Mouse (Mus musculus) G1E (cell line): Measurements from ENCODE around the gene Olfr988. TPM values are rescaled to one million over a fixed set of nuclear protein-coding genes. Genes with fewer than 3 reads are reported as not detected.
"Not testable (repeated sequence)": the region's sequence is repeated elsewhere in the genome, so short reads cannot be mapped to it uniquely, and the experiment has no call there.

Source experiments
- ATAC-seq: 2 replicates; pipeline ENCODE4 v1.8.0; 2016; ENCODE audit warnings: mild to moderate bottlenecking; ENCODE audit not compliant: insufficient number of reproducible peaks, poor library complexity, low FRiP score, severe bottlenecking; ENCODE audit errors: extremely low read depth
- DNase-seq: peaks from one replicate; pipeline ENCODE4 v3.0.0; 2012; ENCODE audit warnings: low spot score
- H3K27me3 ChIP-seq: 2 replicates; pipeline ENCODE4 v1.6.1; 2012; ENCODE audit warnings: mild to moderate bottlenecking, low read length, inconsistent platforms; ENCODE audit not compliant: insufficient read depth
- H3K36me3 ChIP-seq: replicated peaks from 2 replicates; pipeline ENCODE3; 2012; ENCODE audit warnings: mild to moderate bottlenecking, inconsistent platforms
- H3K4me1 ChIP-seq: 2 replicates; pipeline ENCODE4 v1.6.1; 2012; ENCODE audit warnings: low read depth, low read length, inconsistent platforms, mixed read lengths; ENCODE audit not compliant: insufficient read depth
- H3K4me3 ChIP-seq: 2 replicates; pipeline ENCODE4 v1.5.1; 2012; ENCODE audit warnings: low read depth, mild to moderate bottlenecking, inconsistent platforms, low read length, moderate library complexity, mixed read lengths
- H3K9me3 ChIP-seq: replicated peaks from 2 replicates; pipeline ENCODE4 v1.6.1; 2012; ENCODE audit warnings: inconsistent platforms
- CTCF ChIP-seq: IDR thresholded peaks from 2 replicates; pipeline ENCODE4 v1.5.1; 2012; ENCODE audit warnings: low read depth, low read length, inconsistent platforms, mixed read lengths
- GATA1 ChIP-seq: IDR thresholded peaks from 2 replicates; pipeline ENCODE4 v1.6.1; 2012; ENCODE audit warnings: borderline replicate concordance, low read length, inconsistent platforms, mixed read lengths
- GATA2 ChIP-seq: IDR thresholded peaks from 2 replicates; pipeline ENCODE4 v1.6.1; 2012; ENCODE audit warnings: low read depth, low read length, inconsistent platforms, borderline replicate concordance
- POLR2AphosphoS5 ChIP-seq: IDR thresholded peaks from 2 replicates; pipeline ENCODE4 v1.6.1; 2012; ENCODE audit warnings: low read depth, low read length, inconsistent platforms; ENCODE audit not compliant: insufficient replicate concordance
- TAL1 ChIP-seq: conservative IDR thresholded peaks from 2 replicates; pipeline ENCODE4 v1.6.1; 2012; ENCODE audit warnings: low read depth, low read length, inconsistent platforms, mixed read lengths
- polyA plus RNA-seq: library from polyadenylated mRNA; stranded (reverse); fragments of >175 nt; gene quantifications from 2 replicates; pipeline ENCODE4 v1.2.3, GENCODE M21; 2012
- total RNA-seq, 2 experiments: library from RNA; stranded (forward) in 1 of 2; stranded (reverse) in 1 of 2; fragments of 200-1000 nt in 1 of 2; fragments of >200 nt in 1 of 2; fragmentation: Nextera tagmentation in 1 of 2; gene quantifications; 2 replicates each; pipeline ENCODE4 v1.2.3; 2014 to 2017

The Olfr988 gene
- total RNA-seq (2014; fragmentation: Nextera tagmentation) = not detected in 2 replicates
- total RNA-seq (2017) = 0.76 TPM in 1 of 2 replicates, not detected in the other
- polyA plus RNA-seq = not detected in 2 replicates

DNA sequence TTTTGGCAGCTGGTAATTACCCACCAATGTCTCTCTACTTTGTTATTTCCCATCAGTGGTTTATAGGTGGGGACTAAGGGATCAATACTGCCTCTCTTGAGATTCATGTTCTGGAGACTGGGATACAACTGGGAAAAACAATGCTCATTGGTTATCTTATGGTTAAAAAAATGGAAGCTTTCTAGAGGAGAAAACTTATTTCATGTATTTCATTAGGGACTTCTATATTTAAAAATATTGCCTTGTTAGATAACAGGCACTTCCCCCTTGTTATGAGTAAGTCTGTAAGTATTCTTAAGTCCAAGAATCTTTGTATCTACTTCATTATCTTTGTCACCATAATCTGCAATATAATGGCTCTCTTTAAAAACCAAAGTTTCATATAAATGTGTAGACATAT, at the start of gene Olfr988:
Gene Olfr988, minus strand, starts transcription at position 101 of the 400 bp plus-strand sequence.
- ATAC-seq, H3K36me3 ChIP-seq, H3K9me3 ChIP-seq, H3K4me1 ChIP-seq, H3K4me3 ChIP-seq, DNase-seq, H3K27me3 ChIP-seq: not testable (repeated sequence)

DNA sequence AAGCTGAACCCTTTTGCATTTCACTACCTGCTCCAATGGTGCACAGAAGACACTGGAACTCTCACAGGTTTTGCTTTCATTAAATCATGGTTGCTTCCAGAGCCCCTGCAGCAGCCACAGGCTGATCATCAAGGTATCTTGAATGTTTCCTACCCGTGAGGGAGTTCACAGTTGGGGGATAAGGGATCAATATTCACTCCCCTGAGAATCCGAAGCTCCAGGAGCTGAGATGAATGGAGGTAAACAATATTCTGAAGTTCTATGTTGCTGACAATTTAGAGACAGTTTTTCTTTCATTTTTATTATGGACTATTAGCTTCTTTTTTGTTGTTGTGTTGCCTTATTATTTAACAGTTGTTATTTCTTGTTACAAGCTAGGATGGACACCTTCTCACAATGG, 46.3 kb upstream of the Olfr988 start, which contains the start of gene Olfr992:
Gene Olfr992, minus strand, starts transcription at position 101 of the 400 bp plus-strand sequence.
- DNase-seq (no peak), ATAC-seq (no peak)
- Histone ChIP-seq H3K4me1 (no peaks in the 10 kb centered on the region), H3K4me3 (no peak within 1 kb of the TSS), H3K27me3 (no peaks in the 10 kb centered on the region), H3K9me3 (no peaks in the 10 kb centered on the region), H3K36me3 (no peaks in the 10 kb centered on the region)
- TF ChIP-seq GATA2 (no peak), POLR2AphosphoS5 (no peak), GATA1 (no peak), TAL1 (no peak)

DNA sequence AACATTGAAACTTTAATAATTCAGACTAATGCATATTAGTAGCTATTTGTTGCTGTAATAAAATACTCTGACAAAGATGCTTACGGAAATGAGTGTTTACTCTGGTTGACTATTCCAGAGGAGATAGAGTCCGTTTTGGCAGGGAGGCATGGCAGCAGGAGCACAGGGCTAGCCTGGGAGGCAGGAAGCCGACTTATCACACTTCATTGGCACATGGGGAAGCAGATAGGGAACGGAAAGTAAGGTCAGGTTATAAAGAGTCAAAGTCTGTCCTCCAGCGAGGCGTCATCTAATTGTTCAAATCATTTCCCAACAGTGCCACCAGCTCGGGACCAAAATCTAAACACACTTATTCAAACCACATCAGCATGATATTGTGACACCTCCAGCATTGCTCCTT, 23.1 kb downstream of the Olfr988 start:
- H3K36me3 ChIP-seq = no peaks in the 10 kb centered on the region
- no peaks in the 10 kb centered on the region for H3K4me1 ChIP-seq
- no peak overlapping the region for H3K4me3 ChIP-seq
- H3K9me3 ChIP-seq = no peaks in the 10 kb centered on the region
- no peak for ATAC-seq
- no peaks in the 10 kb centered on the region for H3K27me3 ChIP-seq
- no peak for DNase-seq
- TF ChIP-seq GATA2 (no peak), GATA1 (no peak), CTCF (no peak), TAL1 (no peak), POLR2AphosphoS5 (no peak)

DNA sequence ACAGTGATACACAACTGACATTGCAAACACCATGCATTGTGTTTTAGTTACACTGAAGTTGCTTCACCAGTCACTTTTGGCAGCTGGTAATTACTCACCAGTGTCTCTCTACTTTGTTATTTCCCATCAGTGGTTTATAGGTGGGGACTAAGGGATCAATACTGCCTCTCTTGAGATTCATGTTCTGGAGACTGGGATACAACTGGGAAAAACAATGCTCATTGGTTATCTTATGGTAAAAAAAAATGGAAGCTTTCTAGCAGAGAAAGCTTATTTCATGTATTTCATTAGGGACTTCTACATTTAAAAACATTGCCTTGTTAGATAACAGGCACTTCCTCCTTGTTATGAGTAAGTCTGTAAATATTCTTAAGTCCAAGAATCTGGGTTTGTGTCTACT, 23.8 kb downstream of the Olfr988 start, which contains the start of gene Olfr987:
Gene Olfr987, minus strand, starts transcription at position 101 of the 400 bp plus-strand sequence.
- ATAC-seq, DNase-seq, H3K36me3 ChIP-seq, H3K4me1 ChIP-seq, H3K9me3 ChIP-seq, H3K4me3 ChIP-seq, H3K27me3 ChIP-seq: not testable (repeated sequence)

DNA sequence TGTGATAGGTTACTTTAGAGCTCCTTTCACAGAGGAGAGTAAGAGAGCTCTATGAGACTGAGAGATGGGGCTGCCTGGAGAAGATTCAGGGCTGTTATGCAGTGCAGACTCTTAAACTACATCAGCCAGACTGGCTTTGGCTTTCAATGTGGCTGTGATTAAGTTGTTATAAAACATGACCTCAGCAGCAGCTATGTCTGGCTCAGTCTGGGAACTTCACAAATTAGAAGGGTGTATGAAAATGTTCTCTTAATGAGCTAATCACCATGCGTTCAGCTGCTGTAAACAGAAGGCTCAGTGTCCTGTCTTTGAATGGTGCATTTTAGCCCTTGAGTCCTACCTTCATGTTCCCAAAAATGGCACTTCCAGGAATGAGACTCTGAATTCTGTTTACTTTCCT, 43.9 kb downstream of the Olfr988 start:
- H3K4me1 ChIP-seq = no peaks in the 10 kb centered on the region
- no peaks in the 10 kb centered on the region for H3K9me3 ChIP-seq
- no peak for ATAC-seq
- no peaks in the 10 kb centered on the region for H3K27me3 ChIP-seq
- no peak for DNase-seq
- no peaks in the 10 kb centered on the region for H3K36me3 ChIP-seq
- TF ChIP-seq POLR2AphosphoS5 = no peak
- no peak for TF ChIP-seq GATA1
- no peak for TF ChIP-seq CTCF
- TF ChIP-seq GATA2 = no peak
- TF ChIP-seq TAL1 = no peak
- no peak overlapping the region for H3K4me3 ChIP-seq

Other genes with a start within 250 kb of the Olfr988 start
- gene Aplnr, start 227.0 kb downstream of the Olfr988 start, total RNA-seq (2014; fragmentation: Nextera tagmentation) = not detected in 2 replicates
- gene Aplnr, start 227.0 kb downstream of the Olfr988 start, total RNA-seq (2017) = 0.12 and 0.22 TPM in 2 replicates
- not detected in 2 replicates for gene Aplnr, start 227.0 kb downstream of the Olfr988 start, polyA plus RNA-seq
- not detected in 2 replicates for gene Lrrc55, start 166.0 kb downstream of the Olfr988 start, total RNA-seq (2014; fragmentation: Nextera tagmentation)
- 0.12 and 0.44 TPM in 2 replicates for gene Lrrc55, start 166.0 kb downstream of the Olfr988 start, total RNA-seq (2017)
- not detected in 2 replicates for gene Lrrc55, start 166.0 kb downstream of the Olfr988 start, polyA plus RNA-seq
- not detected in 2 replicates for gene Olfr987, start 23.9 kb downstream of the Olfr988 start, total RNA-seq (2014; fragmentation: Nextera tagmentation)
- 0.06 and 0.27 TPM in 2 replicates for gene Olfr987, start 23.9 kb downstream of the Olfr988 start, total RNA-seq (2017)
- gene Olfr987, start 23.9 kb downstream of the Olfr988 start, polyA plus RNA-seq = not detected in 2 replicates
- not detected in 2 replicates for gene Olfr992, start 46.2 kb upstream of the Olfr988 start, total RNA-seq (2014; fragmentation: Nextera tagmentation)
- not detected in 2 replicates for gene Olfr992, start 46.2 kb upstream of the Olfr988 start, total RNA-seq (2017)
- gene Olfr992, start 46.2 kb upstream of the Olfr988 start, polyA plus RNA-seq = not detected in 2 replicates
- gene Olfr993, start 51.6 kb upstream of the Olfr988 start, total RNA-seq (2014; fragmentation: Nextera tagmentation) = not detected in 2 replicates
- gene Olfr993, start 51.6 kb upstream of the Olfr988 start, total RNA-seq (2017) = not detected in 2 replicates
- gene Olfr993, start 51.6 kb upstream of the Olfr988 start, polyA plus RNA-seq = not detected in 2 replicates
- gene Olfr994, start 73.2 kb upstream of the Olfr988 start, total RNA-seq (2014; fragmentation: Nextera tagmentation) = not detected in 2 replicates
- gene Olfr994, start 73.2 kb upstream of the Olfr988 start, total RNA-seq (2017) = 0.11 and 0.17 TPM in 2 replicates
- gene Olfr994, start 73.2 kb upstream of the Olfr988 start, polyA plus RNA-seq = not detected in 2 replicates
- gene Olfr995, start 80.4 kb upstream of the Olfr988 start, total RNA-seq (2014; fragmentation: Nextera tagmentation) = not detected in 2 replicates
- 0.11 and 0.12 TPM in 2 replicates for gene Olfr995, start 80.4 kb upstream of the Olfr988 start, total RNA-seq (2017)
- not detected in 2 replicates for gene Olfr995, start 80.4 kb upstream of the Olfr988 start, polyA plus RNA-seq
- not detected in 2 replicates for gene 4833423E24Rik, start 155.8 kb upstream of the Olfr988 start, total RNA-seq (2014; fragmentation: Nextera tagmentation)
- gene 4833423E24Rik, start 155.8 kb upstream of the Olfr988 start, total RNA-seq (2017) = 0.11 TPM in 1 of 2 replicates, not detected in the other
- gene 4833423E24Rik, start 155.8 kb upstream of the Olfr988 start, polyA plus RNA-seq = not detected in 2 replicates
- gene Olfr996, start 216.0 kb upstream of the Olfr988 start, total RNA-seq (2014; fragmentation: Nextera tagmentation) = not detected in 2 replicates
- gene Olfr996, start 216.0 kb upstream of the Olfr988 start, total RNA-seq (2017) = not detected in 2 replicates
- not detected in 2 replicates for gene Olfr996, start 216.0 kb upstream of the Olfr988 start, polyA plus RNA-seq
- not detected in 2 replicates for gene Olfr998, start 225.7 kb upstream of the Olfr988 start, total RNA-seq (2014; fragmentation: Nextera tagmentation)
- gene Olfr998, start 225.7 kb upstream of the Olfr988 start, total RNA-seq (2017) = not detected in 2 replicates
- not detected in 2 replicates for gene Olfr998, start 225.7 kb upstream of the Olfr988 start, polyA plus RNA-seq
- gene Olfr1000, start 248.7 kb upstream of the Olfr988 start, total RNA-seq (2014; fragmentation: Nextera tagmentation) = not detected in 2 replicates
- gene Olfr1000, start 248.7 kb upstream of the Olfr988 start, total RNA-seq (2017) = 0.12 and 0.22 TPM in 2 replicates
- not detected in 2 replicates for gene Olfr1000, start 248.7 kb upstream of the Olfr988 start, polyA plus RNA-seq